Comparison of ENCODE assay signal across 8 mouse cellular contexts in genomic region chr2:144270507-144271420, GRCm38 (mm10). TPM values are rescaled to one million over a fixed set of nuclear protein-coding genes. Genes with fewer than 3 reads are reported as not detected.
DNase-seq lines count a peak whose midpoint lies in the region; ATAC-seq and TF ChIP-seq lines count a peak whose summit lies in the region.

Gene Mgme1, plus strand, starts transcription at chr2:144270663.
Gene Snx5, minus strand, starts transcription at chr2:144270906.

- H3K27me3 ChIP-seq in forebrain, embryonic 16.5 days (replicated peaks; ENCODE audit: control insufficient read depth, insufficient read depth, low read length): no peaks in the 10 kb centered on the region
- no peaks in the 10 kb centered on the region for H3K27me3 ChIP-seq in lung, embryonic 15.5 days

- peak; percentile 98 for ATAC-seq in forebrain, embryonic 16.5 days
- ATAC-seq in lung, embryonic 15.5 days (ENCODE audit: borderline replicate concordance, extremely low read depth, low FRiP score, low TSS enrichment): peak; percentile 97

- under 1% methylated on average over 79 of the region's 93 CpGs for WGBS in forebrain, embryonic 16.5 days
- under 1% methylated on average over 86 of the region's 93 CpGs for WGBS in lung, embryonic 15.5 days

- intact Hi-C loops in heart, postnatal 36 days (cut with DNase I): loop anchor here (5.0 kb wide), 3 partner anchors 258 to 408 kb away; partner anchors contain the start of genes Bfsp1 and Rrbp1

- peak within 1 kb of the TSS; percentile 85 for H3K27ac ChIP-seq in ES-E14 (ENCODE audit: insufficient read depth, low read depth, low read length, poor library complexity, severe bottlenecking)
- H3K27ac ChIP-seq in forebrain, embryonic 16.5 days (ENCODE audit: low read length): peak within 1 kb of the TSS; percentile 80
- peak within 1 kb of the TSS; percentile 98 for H3K27ac ChIP-seq in lung, embryonic 15.5 days

- H3K36me3 ChIP-seq in ES-E14 (ENCODE audit: control insufficient read depth, insufficient read depth, low read length, poor library complexity, severe bottlenecking): peaks cover 10% of the 10 kb centered on the region
- no peaks in the 10 kb centered on the region for H3K36me3 ChIP-seq in forebrain, embryonic 16.5 days (ENCODE audit: control insufficient read depth, insufficient read depth)
- H3K36me3 ChIP-seq in lung, embryonic 15.5 days: no peaks in the 10 kb centered on the region

- peak within 1 kb of the TSS; percentile 76 for H3K4me2 ChIP-seq in forebrain, embryonic 16.5 days (ENCODE audit: low read length)
- peak within 1 kb of the TSS; percentile 83 for H3K4me2 ChIP-seq in lung, embryonic 15.5 days

- peak within 1 kb of the TSS; percentile 98 for H3K9ac ChIP-seq in ES-E14 (ENCODE audit: insufficient read depth, low read depth, low read length, poor library complexity, severe bottlenecking)
- peak within 1 kb of the TSS; percentile 77 for H3K9ac ChIP-seq in forebrain, embryonic 16.5 days (replicated peaks; ENCODE audit: low read depth, low read length)
- H3K9ac ChIP-seq in lung, embryonic 15.5 days: peak within 1 kb of the TSS; percentile 91

- DNase-seq in ES-E14 (ENCODE audit: low read depth, low spot score): peak; percentile 92
- peak; percentile 94 for DNase-seq in cerebellum, adult 11-12 months
- peak; percentile 86 to 95 for DNase-seq in heart, postnatal 36 days
- DNase-seq in layer of hippocampus, adult 8-10 months (ENCODE audit: low spot score in 2 of 2): peak; percentile 92 to 95
- DNase-seq in ovary, adult 18-20 months (ENCODE audit: low spot score): peak; percentile 90
- peak; percentile 96 for DNase-seq in thymus, postnatal 0 days (ENCODE audit: low spot score)

- H3K9me3 ChIP-seq in ES-E14 (ENCODE audit: control insufficient read depth, insufficient read depth, low read depth, low read length): no peaks in the 10 kb centered on the region
- no peaks in the 10 kb centered on the region for H3K9me3 ChIP-seq in forebrain, embryonic 16.5 days (ENCODE audit: control insufficient read depth, low read length)
- H3K9me3 ChIP-seq in lung, embryonic 15.5 days: no peaks in the 10 kb centered on the region

- in situ Hi-C loops in ES-E14 (cut with MboI; ENCODE audit: low sequenced_read_pairs in 2 of 2, unreplicated experiment in 2 of 2): no loop called here

- peaks cover 3 to 5% of the 10 kb centered on the region in 2 experiments; a peak in 2 of 4 replicates for H3K4me1 ChIP-seq in ES-E14 (ENCODE audit: control insufficient read depth in 2 of 2, insufficient read depth in 2 of 2, low read length in 2 of 2, poor library complexity in 1 of 2)
- H3K4me1 ChIP-seq in forebrain, embryonic 16.5 days (replicated peaks; ENCODE audit: control insufficient read depth, insufficient read depth, low read length): peaks cover 21% of the 10 kb centered on the region
- peaks cover 54% of the 10 kb centered on the region for H3K4me1 ChIP-seq in lung, embryonic 15.5 days

- peak within 1 kb of the TSS; percentile 89 to 97 for H3K4me3 ChIP-seq in ES-E14 (ENCODE audit: insufficient read depth in 1 of 2, low read depth in 1 of 2, low read length in 2 of 2, poor library complexity in 1 of 2, severe bottlenecking in 1 of 2)
- H3K4me3 ChIP-seq in forebrain, embryonic 16.5 days (replicated peaks; ENCODE audit: low read length): peak within 1 kb of the TSS; percentile 70
- peak within 1 kb of the TSS; percentile 77 for H3K4me3 ChIP-seq in lung, embryonic 15.5 days

TF ChIP-seq in ES-E14, 5 proteins besides CTCF, POLR2A, EP300 and RAD21:
- TF ChIP-seq CHD2 (IDR thresholded peaks at IDR 0.05; ENCODE audit: low read depth, low read length) (peak; percentile 92), ZNF384 (IDR thresholded peaks at IDR 0.05; ENCODE audit: low read depth, low read length) (peak; percentile 4; the same call in 1 of the 2 replicates), MAFK (IDR thresholded peaks at IDR 0.05; ENCODE audit: insufficient read depth, low read depth, low read length) (no peak), HCFC1 (IDR thresholded peaks at IDR 0.05; ENCODE audit: borderline replicate concordance, insufficient read depth, low read length) (peak; percentile 71), ZC3H11A (IDR thresholded peaks at IDR 0.05; ENCODE audit: borderline replicate concordance, low read depth, low read length) (no peak)
TF ChIP-seq in ES-E14: peak in this region for 3.

RNA-seq across cellular contexts. Expression of gene Mgme1, which starts in this region (rescaled TPM):
- total RNA-seq in ES-E14 (2012; rRNA removed): 19.5 and 22.4 TPM in 2 replicates
- 10.8 and 11.4 TPM in 2 replicates for polyA plus RNA-seq in forebrain, embryonic 16.5 days (2015; fragmentation: Nextera tagmentation; extraction: Ambion mirVana)
- total RNA-seq in heart, postnatal 36 days (2021): 10 to 100 TPM; 12.4 to 14.4 TPM
- total RNA-seq in layer of hippocampus, adult 8-10 months (2022): 1 to 10 TPM; 4.7 to 6.8 (median 5.5) TPM
- 24.2 and 25.9 TPM in 2 replicates for polyA plus RNA-seq in lung, embryonic 15.5 days (2015; fragmentation: Nextera tagmentation; extraction: Ambion mirVana)
- 15.7 and 17.0 TPM in 2 replicates for polyA plus RNA-seq in thymus, postnatal 0 days (2015; fragmentation: Nextera tagmentation; extraction: Ambion mirVana)

RNA-seq across cellular contexts. Expression of gene Snx5, which starts in this region (rescaled TPM):
- total RNA-seq in ES-E14 (2012; rRNA removed): 184 and 236 TPM in 2 replicates
- polyA plus RNA-seq in forebrain, embryonic 16.5 days (2015; fragmentation: Nextera tagmentation; extraction: Ambion mirVana): 55.2 and 64.3 TPM in 2 replicates
- total RNA-seq in heart, postnatal 36 days (2021): 10 to 100 TPM; 54.1 to 57.4 TPM
- total RNA-seq in layer of hippocampus, adult 8-10 months (2022): 10 to 100 TPM; 70.8 to 85.4 (median 76.0) TPM
- polyA plus RNA-seq in lung, embryonic 15.5 days (2015; fragmentation: Nextera tagmentation; extraction: Ambion mirVana): 108 and 116 TPM in 2 replicates
- polyA plus RNA-seq in thymus, postnatal 0 days (2015; fragmentation: Nextera tagmentation; extraction: Ambion mirVana): 123 and 126 TPM in 2 replicates

Comparison
In these comparisons a context has a peak if more than half of its experiments do, and no peak if none do; other contexts are left out.
1. Peak in every context shown above with its lines: DNase-seq, ATAC-seq, H3K4me3 ChIP-seq and H3K27ac ChIP-seq.